Mouse (Mus musculus): Measurements from ENCODE around the gene Tspo2. TPM values are rescaled to one million over a fixed set of nuclear protein-coding genes. Genes with fewer than 3 reads are reported as not detected.
"Not testable (repeated sequence)": the region's sequence is repeated elsewhere in the genome, so short reads cannot be mapped to it uniquely, and the experiment has no call there.

The Tspo2 gene
- not detected for total RNA-seq (2021)
- long read RNA-seq, experiment 1: 0 reads
- long read RNA-seq, experiment 2: 0 reads

DNA sequence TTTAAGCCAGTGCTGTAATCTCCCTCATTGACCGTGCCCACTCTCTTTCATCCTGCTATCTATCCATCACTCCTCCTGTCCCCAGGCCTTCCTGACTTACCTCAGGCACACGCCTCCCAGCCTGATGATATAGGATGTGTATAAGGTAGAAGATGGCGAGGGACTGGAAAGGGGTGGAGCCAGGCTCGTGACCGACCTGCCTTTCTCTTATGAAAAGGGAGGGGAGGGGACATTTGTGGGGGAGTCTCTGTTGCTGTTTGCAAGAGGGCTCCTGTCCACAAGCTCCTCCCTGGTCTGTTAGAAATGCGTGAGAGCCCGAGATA lies at the start of gene Tspo2:
Tspo2 (minus strand) TSS at position 170 of the 323 bp plus-strand sequence.
- no peak for DNase-seq (ENCODE audit: low spot score in 2 of 2)

DNA sequence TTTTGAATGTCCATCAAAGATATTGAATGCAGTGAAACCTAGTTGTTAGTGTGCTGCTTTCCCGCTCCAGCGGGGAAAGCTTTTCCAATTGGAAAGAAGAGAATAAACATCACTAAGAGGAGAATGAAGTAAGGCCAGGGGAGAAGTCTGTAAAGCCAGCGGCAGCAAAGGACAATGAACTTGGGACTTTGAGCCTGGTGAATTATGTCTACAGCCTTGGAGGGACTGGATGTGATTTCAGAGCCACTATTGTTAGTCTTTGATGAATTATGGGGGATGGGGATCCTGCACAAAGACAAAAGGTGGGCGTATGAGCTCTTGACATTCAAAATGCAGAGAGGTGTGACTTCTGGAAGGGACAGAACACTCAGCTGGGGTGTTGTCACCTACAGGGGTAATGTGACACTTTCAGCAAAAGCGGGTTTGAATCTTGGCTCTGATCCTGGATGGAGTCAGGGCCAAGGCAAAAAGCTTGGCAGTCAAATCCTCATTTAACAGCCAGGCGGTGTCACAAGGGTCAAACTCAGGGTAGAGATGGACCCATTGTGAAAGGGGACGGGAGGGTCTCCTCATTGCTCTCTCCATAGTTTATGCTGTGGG lies 49.6 kb upstream of the Tspo2 start:
- no peak for DNase-seq (ENCODE audit: low spot score in 2 of 2)

DNA sequence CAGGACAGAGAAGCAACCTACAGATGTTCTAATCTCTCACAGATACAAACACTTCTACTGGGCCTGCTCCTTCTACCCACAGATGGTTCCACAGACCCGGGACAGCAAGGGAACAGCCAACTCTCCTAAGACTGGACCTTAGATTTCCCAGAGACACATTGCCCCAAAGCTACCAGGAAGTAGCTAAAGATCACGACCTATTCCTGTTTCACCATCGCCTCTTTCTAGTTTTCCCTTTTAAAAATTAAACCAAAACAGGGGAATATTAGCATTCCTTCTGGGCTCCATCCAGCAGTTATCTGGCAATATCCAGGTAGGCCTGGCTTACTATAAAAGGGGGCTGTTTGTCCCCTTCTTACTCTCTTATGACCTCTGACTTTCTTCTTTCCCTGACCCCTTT lies 46.7 kb upstream of the Tspo2 start:
- no peak for DNase-seq (ENCODE audit: low spot score in 2 of 2)

DNA sequence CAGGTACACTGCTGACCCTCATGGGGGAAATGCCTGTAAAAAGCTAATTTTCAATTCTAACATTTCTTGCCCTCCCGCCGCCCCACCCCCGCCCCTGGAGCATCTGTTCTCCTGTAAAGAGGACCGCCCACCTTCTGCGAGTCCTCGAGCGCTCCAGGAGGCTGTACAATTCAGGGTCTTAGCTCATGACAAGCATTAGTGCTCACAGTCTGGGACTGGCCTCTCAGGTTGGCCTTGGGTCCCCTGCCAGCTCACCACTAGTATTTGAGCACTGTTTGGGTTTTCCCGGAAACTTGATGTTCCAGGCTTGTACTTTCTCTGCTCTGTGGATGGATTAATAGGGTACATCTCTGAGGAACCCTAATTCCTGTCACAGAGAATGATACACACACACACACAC lies 42.7 kb upstream of the Tspo2 start:
- no peak for DNase-seq (ENCODE audit: low spot score in 2 of 2)

DNA sequence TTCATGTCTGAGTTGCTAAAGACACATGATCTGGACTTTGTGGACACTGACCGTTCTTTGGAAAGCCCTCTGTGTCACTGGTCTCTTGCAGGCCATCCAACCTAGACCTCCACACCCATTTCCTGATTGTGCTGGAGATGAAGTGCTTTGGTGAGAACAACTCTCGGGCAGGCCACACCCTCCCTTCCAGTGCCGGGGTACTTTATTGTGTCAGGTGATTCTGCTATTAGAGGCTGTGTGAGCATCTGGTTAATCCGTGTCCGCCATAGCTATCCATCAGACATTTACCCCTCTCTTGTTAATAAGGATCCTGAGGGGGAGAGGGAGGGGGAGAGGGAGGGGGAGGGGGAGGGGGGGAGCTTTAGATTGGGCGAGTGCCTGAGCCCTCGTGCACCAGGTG lies 42.3 kb upstream of the Tspo2 start:
- DNase-seq (ENCODE audit: low spot score in 2 of 2): no peak

DNA sequence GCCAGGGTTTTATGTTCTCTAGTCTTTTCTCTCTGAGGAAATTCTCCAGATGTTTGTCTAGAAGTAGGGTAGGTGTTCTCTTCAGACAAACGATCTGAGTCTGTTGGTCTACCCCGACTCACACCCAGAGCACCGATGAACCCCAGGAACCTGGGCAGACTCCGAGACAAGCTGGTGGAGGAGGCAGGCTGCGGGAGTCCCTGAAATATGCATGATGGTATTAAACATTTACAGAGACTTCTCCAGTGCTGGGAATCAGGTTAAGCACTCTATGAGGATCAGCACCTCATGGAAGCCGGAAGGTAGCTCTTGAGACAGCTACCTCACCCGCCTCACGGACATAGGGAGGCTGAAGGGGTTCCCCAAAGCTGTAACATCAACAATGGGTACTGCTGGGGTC lies 41.3 kb upstream of the Tspo2 start:
- DNase-seq (ENCODE audit: low spot score in 2 of 2): no peak

DNA sequence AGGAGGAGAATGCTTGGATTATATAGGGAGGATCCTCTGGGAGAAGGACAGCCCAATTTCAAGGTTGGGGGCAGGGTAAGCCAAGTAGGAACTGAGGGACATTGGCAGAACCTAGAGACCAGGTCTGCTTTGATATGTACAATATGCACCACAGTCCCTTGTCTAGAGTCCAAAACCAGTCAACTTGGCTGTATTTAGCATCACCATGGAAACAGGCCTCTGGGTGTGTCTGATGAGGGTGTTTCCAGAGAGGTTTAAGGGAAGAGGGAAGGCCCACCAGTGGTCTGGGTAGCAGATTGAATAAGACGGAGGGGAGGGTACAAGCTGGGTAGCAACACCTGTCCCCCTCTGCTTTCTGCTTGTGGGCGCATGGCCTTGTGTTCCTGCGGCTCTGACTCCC lies 38.1 kb upstream of the Tspo2 start:
- DNase-seq (ENCODE audit: low spot score in 2 of 2): no peak

DNA sequence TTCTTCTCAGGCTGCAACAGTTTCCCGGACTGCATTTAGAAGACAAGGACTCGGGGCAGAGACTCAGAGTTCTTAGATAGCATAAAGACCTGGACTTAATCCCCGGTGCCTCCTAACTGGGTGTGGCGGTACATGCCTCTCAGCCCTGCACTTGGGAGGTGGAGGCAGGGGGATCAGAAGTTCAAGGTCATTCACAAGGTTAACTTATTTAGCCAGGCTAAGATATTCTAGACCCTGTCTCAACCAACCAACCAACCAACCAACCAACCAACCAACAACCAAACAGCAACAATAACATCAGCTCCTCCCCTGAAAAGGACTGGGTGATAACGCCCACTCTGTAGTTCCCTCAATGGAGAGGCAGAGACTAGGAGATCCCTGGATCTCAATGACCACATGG lies 32.9 kb upstream of the Tspo2 start:
- DNase-seq (ENCODE audit: low spot score in 2 of 2): no peak

DNA sequence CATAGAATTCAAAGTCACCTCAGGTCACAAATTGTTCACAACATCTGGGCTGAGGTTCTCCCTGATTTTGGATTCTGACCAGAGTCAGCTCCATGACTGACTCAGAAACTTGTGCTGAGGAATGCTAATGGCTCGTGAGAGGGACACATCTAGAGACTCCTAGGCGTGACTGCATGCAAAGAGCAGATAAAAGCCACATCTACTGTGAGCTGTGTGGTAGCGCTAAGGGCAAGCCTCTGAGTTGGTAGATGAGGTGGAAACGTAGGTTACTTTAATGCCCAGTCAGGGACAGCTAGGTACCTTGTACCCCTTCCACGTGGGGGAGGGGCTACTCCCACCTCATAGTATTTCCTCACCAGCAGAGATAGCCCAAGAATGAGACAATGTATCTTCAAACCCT lies 32.4 kb upstream of the Tspo2 start:
- no peak for DNase-seq (ENCODE audit: low spot score in 2 of 2)

DNA sequence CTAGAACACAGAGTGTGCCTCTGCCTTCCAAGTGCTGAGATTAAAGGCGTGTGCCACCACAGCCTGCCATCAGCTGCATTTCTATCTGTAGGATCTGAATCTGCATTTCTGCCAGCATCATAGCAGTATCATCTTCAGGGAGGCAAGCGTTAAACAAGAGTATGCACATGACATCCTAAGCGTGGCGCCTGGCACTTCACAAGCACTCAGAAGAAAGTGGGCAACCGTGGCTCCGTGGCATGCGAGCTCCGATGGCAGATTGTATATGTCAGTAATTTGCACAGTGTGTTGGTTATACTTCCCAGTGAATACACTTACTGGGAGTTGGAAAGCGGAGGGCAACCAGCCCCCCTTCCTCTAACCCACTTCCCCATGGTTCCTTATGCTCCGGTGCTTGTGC lies 28.6 kb upstream of the Tspo2 start:
- DNase-seq (ENCODE audit: low spot score in 2 of 2): no peak

DNA sequence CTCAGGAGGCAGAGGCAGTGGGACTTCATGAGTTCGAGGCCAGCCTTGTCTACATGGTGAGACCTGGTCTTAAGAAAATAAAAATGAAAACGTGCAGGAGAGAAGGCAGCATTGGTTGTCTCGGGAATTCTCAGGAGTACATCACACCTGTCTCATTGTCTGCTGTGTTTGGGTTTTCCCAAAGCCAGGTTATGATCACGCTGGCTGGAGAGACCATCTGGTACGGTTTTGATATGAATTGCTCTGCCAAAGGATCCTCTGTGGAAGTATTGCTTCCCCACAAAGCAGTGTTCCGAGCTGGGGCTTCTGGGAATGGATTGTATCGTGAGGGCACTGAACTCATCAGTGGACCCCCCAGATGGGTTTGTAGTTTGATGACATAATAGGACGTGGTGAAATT lies 24.1 kb upstream of the Tspo2 start:
- no peak for DNase-seq (ENCODE audit: low spot score in 2 of 2)

DNA sequence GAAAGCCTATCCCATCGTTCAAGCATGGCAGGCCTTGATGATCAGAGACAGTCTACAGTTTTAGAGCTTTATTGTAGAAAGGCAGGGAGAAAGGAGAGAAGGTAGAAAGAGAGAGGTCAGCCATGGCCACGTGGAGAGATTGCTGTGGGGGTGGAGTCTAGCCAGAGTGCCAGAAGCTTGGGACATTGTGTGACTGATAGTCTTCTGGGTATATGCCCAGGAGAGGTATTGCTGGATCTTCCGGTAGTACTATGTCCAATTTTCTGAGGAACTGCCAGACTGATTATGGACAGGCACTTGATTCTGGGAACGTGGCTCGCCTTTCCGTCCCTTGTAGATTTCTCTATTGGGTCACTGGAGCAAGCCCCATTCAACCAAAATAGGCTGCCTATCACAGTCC lies 23.0 kb upstream of the Tspo2 start:
- DNase-seq (ENCODE audit: low spot score in 2 of 2): not testable (repeated sequence)

DNA sequence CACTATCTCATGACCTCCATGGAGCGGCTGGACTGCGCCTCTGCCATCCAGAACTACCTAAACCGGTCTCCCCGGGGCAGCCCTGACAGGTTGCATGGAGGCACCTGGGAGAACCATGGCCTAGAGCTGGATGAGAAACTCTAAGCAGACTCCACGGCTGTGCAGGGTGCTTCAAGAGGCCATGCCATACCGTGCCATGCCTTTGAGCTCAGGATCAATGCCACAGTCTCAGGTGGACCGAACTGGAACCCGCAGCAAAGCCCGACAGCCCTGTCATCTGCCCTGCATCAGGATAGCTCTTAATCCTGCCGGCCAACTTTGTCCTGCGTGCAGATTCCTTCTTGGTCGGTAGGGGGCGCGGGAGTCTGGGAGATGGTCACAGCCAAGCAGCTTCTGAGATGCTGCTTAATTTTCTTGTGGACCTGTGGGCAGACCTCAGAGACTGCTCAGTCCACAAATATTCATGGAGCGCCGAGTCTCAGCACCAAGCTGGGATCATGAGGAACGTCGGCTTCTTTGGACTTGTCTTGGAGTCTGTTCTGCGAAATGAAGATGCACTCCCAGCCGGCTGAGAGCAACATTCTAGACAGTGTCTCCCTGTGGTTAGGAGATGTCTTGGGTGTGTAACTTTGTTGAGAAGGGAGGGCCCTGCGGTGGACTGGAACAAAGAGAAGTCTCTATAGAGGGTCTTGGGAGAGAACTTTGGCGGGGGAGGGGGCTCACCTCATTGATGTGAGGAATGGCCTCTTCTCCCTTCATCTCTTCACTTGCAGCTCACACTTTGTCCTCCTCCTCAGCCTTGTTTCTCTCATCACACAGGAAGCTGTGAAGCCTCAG lies 16.3 kb upstream of the Tspo2 start:
- peak; percentile 88 to 93 for DNase-seq (ENCODE audit: low spot score in 2 of 2)

DNA sequence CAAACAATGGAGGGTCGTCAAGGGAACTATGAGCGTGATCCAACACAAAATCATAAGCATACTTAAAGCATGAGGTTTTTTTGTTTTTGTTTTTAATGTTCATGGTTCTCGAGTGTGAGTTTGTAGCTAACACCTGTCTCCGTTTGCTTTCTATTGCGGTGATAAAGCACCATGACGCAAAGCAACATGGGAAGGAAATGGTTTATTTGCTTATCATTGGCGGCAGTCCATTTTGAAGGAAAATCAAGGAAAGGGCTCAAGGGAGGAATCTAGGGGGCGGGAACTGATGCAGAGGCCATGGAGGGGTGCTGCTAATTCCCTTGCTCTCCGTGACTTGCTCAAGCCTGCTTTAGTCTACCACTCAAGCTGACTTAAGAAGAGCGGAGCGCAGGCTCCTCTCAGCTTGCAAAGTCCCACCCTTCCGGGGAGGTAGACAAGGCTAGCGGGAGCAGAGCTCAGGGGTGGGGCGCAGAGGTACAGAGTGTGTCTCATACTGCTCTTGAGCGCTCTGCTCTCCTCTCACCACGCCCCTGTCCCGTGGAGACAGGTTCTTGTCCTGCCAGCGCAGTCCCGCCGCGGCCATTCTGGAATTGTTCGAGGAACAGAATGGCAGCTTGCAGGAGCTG lies 15.6 kb upstream of the Tspo2 start:
- no peak for DNase-seq (ENCODE audit: low spot score in 2 of 2)

DNA sequence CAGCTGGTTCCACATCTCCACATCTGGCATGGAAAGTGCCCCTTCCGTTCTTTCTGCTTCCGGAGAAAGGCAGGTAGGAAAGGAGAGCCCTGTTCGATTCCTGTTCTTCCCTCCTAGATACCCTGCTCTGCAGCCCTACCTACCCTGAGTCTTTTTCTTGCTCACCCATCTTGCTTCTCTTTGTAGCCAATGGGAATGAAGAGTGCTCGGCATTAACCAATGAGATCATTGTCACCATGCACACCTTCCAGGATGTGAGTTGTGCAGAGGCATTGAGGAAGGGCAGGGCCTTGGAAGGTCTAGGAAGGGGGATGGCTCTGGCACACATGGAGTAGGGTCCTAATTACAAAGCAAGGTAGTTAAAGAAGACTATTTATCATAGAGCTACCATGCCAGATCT lies 12.1 kb upstream of the Tspo2 start:
- no peak for DNase-seq (ENCODE audit: low spot score in 2 of 2)

DNA sequence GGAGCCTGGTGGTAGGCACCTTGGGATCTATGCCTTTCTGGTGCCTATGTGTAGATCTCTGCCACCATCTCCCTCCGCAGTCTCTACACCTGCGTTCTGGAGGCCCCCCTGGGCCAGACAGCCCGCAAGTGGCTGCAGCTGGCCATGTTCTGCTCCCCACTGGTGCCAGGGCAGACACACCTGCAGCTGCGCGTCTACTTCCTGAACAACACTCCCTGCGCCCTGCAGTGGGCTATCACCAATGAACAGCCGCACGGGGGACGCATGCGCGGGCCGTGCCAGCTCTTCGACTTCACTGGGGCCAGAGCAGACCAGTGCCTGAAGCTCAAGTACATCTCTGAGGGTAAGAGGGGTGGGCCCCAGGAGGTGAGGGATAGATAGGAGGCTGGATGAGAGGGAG lies 10.8 kb upstream of the Tspo2 start:
- DNase-seq (ENCODE audit: low spot score in 2 of 2): no peak

DNA sequence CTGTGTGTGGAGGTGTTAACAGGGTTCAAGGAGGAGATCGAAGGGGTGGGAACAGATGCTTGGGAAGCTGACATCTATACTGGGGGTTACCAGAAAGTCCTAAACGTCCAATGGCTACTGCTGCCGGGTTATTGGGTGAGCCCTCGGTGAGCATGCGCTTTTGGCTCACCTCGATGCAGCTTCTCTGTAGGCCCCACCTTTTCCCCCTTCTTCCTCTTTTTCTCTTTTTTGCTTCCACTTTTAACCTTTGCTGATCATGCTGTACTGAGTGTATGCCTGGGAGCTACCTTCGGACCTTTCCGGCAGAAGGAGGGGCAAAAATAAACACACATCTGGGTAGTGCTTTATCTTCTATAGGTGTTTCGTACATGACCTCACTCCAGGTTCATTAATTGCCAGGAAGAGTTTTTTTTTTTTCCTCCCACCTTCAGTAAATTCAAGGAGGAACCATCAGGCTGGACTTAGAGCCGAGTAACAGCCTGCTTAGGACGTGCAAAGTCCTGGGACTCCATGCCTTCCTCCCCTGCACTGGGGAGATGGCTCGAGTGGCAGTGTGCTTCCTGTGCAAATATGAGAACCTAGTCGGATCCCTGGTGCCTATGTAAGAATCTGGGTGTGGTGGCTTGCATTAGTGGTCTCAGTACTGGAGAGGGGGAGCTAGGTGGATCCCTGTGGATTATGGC lies 6.8 kb upstream of the Tspo2 start:
- no peak for DNase-seq (ENCODE audit: low spot score in 2 of 2)

DNA sequence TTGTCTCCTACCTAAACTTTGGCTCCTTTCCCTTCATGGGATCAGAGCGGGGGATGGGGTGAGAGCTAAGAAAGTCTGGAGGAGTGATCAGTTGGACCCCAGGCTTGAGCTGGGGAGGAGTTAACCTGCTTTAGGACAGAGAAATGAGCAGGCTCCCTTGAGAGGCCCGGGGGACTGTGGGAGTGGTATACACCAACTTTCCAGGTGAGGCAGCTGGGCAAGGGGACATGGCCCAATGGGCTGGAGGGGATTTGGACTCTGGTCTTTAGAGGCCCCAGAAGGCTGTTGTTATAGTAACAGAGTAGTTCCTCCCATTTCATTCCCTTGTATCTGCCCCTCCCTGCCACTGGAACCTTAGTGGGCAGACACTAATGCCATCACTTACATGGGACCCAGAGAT lies 4.6 kb upstream of the Tspo2 start:
- no peak for DNase-seq (ENCODE audit: low spot score in 2 of 2)

DNA sequence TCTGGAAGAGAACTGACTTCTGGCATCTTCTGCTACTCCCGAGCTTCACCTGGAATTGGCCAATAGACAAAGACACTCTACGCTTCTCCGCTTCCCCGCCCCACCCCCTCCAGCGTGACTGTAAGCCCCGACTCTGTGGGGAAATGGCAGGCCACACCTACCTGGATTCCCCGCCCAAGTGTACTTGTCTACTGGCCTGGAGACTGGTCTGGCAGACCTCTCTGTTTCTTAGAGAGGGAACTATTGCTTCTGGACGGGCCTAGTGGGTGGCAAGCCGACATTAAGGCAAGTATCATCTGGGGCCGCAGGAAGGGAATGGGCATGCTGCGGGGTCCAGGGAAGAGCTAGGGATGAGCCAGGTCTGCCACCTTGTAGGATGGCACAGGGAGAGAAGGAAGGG lies 3.4 kb upstream of the Tspo2 start, which contains the start of gene Unc5cl:
Unc5cl (plus strand) TSS at position 214 of the 400 bp plus-strand sequence.
- DNase-seq (ENCODE audit: low spot score in 2 of 2): no peak

DNA sequence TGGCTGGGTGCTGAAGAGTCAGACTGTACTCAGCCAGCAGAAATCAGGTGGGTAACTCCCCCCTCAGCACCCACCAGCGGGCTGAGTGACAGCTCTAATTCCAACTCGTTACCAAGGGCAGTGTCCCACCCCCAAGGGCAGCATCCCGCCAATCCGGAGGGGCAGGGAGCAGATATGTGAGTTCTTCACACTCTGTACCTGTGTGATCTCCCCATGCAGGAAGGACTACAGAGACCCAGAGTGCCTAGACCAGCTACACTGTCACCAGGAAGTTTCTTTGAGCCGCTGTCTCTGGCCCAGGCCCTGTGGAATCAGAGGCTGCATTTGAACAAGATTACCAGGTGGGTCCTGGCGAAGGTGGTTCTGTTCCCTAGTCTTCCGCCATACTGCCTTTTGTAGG lies 2.9 kb upstream of the Tspo2 start:
- DNase-seq (ENCODE audit: low spot score in 2 of 2): no peak

DNA sequence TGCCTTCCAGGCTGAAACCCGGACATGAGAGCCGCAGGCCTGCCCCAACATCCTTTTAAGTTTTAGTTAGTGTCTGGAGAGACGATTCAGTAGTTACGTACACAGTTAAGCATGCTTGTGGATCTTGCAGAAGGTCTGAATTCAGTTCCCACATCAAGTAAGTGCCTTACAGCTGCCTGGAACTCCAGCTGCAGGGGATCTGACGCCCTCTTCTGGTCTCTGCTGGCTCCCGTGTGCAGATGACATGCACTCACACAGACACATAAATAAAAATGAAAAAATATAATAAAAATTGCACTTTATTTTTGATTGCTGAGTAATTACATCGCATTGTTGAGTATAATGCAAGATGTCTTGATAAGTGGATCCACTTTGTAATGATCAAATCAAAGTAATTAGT lies 2.2 kb upstream of the Tspo2 start:
- DNase-seq (ENCODE audit: low spot score in 2 of 2): no peak
